Mouse (Mus musculus) testis, adult 2 months (tissue): Measurements from ENCODE around the gene Sox4.

Experiments used
- CTCF ChIP-seq: fragments of 200-500 bp; IDR thresholded peaks from 2 replicates; pipeline ENCODE4 v1.5.1; 2012; ENCODE audit warnings: low read depth, mild to moderate bottlenecking, inconsistent platforms, low read length, moderate library complexity; ENCODE audit not compliant: control insufficient read depth, insufficient read depth, insufficient replicate concordance
- POLR2A ChIP-seq: fragments of 200-500 bp; IDR thresholded peaks from 2 replicates; pipeline ENCODE4 v1.6.1; 2012; ENCODE audit warnings: low read depth, mild to moderate bottlenecking, inconsistent platforms, low read length, moderate library complexity; ENCODE audit not compliant: control insufficient read depth

DNA sequence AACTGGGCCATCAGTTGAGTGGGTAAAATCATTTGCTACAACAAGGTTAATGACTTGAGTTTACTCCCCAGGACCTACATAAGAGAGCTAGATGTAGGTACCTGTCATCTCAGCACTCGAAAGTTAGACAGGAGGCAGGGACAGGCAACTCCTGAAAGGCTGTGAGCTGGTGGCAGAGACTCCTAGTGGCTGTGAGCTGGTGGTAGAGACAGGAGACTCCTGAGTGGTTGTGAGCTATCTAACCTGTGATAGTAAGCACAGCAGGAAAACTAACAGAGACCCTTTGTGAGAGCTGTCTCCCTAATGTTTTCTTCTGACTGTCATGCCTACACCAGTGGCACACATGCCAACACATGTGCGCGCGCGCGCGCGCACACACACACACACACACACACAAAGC lies 7.4 kb upstream of the Sox4 start:
- TF ChIP-seq CTCF (no peak), POLR2A (no peak)
